21 mouse cellular contexts compared by ENCODE assay signal in genomic region chr4:104818986-104819385, GRCm38 (mm10). TPM values are rescaled to one million over a fixed set of nuclear protein-coding genes. Genes with fewer than 3 reads are reported as not detected.
"Had no signal": no experiment of that assay in that cellular context is flagged by ENCODE, and none has a peak within 500 bp of the region (broad histone marks: within the 10 kb centered on the region; RNA-seq: fewer than 3 reads in every experiment).

No protein-coding gene starts in this region.

- DNase-seq: kidney, adult 8-10 months; kidney, postnatal 25 days; lung, postnatal 14 days; thymus, adult 18-20 months; thymus, postnatal 14 days had no signal

- H3K27ac ChIP-seq: left cerebral cortex, adult 2 months; limb, embryonic 10.5 days; liver, embryonic 15.5 days; lung, embryonic 15.5 days; macrophage; midbrain, embryonic 12.5 days; neural tube, embryonic 15.5 days had no signal

- H3K4me3 ChIP-seq: left cerebral cortex, adult 2 months; limb, embryonic 10.5 days; liver, embryonic 15.5 days; lung, embryonic 15.5 days; megakaryocyte, embryonic 14.5 days; midbrain, embryonic 12.5 days; neural tube, embryonic 15.5 days had no signal

- H3K4me1 ChIP-seq: lung, embryonic 15.5 days; megakaryocyte, embryonic 14.5 days; midbrain, embryonic 12.5 days; neural tube, embryonic 15.5 days had no signal

RNA-seq across cellular contexts. Expression of gene Gm17662, which starts 38.1 kb away (rescaled TPM):
- total RNA-seq: layer of hippocampus, postnatal 25 days; left cerebral cortex, adult 2 months; left cerebral cortex, postnatal 14 days had no signal
- polyA plus RNA-seq: intestine, postnatal 0 days; kidney, embryonic 16.5 days; limb, embryonic 10.5 days; limb, embryonic 14.5 days; liver, embryonic 15.5 days; lung, embryonic 15.5 days; macrophage; midbrain, embryonic 12.5 days; midbrain, embryonic 16.5 days; neural tube, embryonic 11.5 days; neural tube, embryonic 15.5 days; stomach, embryonic 14.5 days had no signal

RNA-seq across cellular contexts. Expression of gene C8b, which starts 52.9 kb away (rescaled TPM):
- polyA plus RNA-seq: limb, embryonic 10.5 days; limb, embryonic 14.5 days; macrophage; midbrain, embryonic 12.5 days; midbrain, embryonic 16.5 days; stomach, embryonic 14.5 days had no signal

RNA-seq across cellular contexts. Expression of gene C8a, which starts 57.2 kb away (rescaled TPM):
- total RNA-seq: layer of hippocampus, postnatal 25 days; left cerebral cortex, adult 2 months had no signal
- polyA plus RNA-seq: intestine, postnatal 0 days; limb, embryonic 10.5 days; lung, embryonic 15.5 days; macrophage; midbrain, embryonic 12.5 days; midbrain, embryonic 16.5 days; neural tube, embryonic 11.5 days; stomach, embryonic 14.5 days had no signal
